Mouse (Mus musculus) kidney, adult 18-20 months (tissue): Measurements from ENCODE around the gene Atp6v1e1.

Experiments
- DNase-seq: peaks from one replicate; pipeline ENCODE4 v3.0.0; 2021

The Atp6v1e1 gene

GRCm38 (mm10) chr6:120761151-120761550 is 61.4 kb downstream of the Atp6v1e1 start:
- DNase-seq = no peak

- no peak for DNase-seq
These were observed 76.2 kb downstream of the Atp6v1e1 start for GRCm38 (mm10) chr6:120746416-120746815.
